Mouse (Mus musculus) adrenal gland, adult 2 months (tissue): ENCODE measurements around the gene Gm9833. TPM values are rescaled to one million over a fixed set of nuclear protein-coding genes. Genes with fewer than 3 reads are reported as not detected.
"Not testable (repeated sequence)": the region's sequence is repeated elsewhere in the genome, so short reads cannot be mapped to it uniquely, and the experiment has no call there.

Experiments
- DNase-seq: peaks from one replicate; pipeline ENCODE4 v3.0.0; 2021
- long read RNA-seq: library from polyadenylated mRNA; stranded (forward); transcript quantifications from one replicate; pipeline ENCODE4 v2.0.0, GENCODE M21; 2021
- polyA plus RNA-seq: library from polyadenylated mRNA; depleted of rRNA; stranded (reverse); fragments of >200 nt; gene quantifications from 2 replicates; pipeline ENCODE4 v1.2.3, GENCODE M21; 2012; rRNA removed
- total RNA-seq, 2 experiments: library from RNA; stranded (reverse); gene quantifications; 2 replicates each; pipeline ENCODE4 v1.2.3; 2021

Gene Gm9833
- total RNA-seq (1 to 10 TPM; 1.7 to 5.1 TPM), polyA plus RNA-seq (not detected in 2 replicates)
- long read RNA-seq: 0 reads

- not testable (repeated sequence) for DNase-seq
Observed at GRCm38 (mm10) chr3:10087994-10088393, at the start of gene Gm9833. Gene Gm9833, plus strand, starts transcription at chr3:10088110.

GRCm38 (mm10) chr3:10070070-10070469 lies 17.8 kb upstream of the Gm9833 start:
- no peak for DNase-seq

GRCm38 (mm10) chr3:10075826-10076225 lies 12.1 kb upstream of the Gm9833 start:
- no peak for DNase-seq

GRCm38 (mm10) chr3:10077096-10077841 lies 10.6 kb upstream of the Gm9833 start:
- peak; percentile 35 for DNase-seq

- DNase-seq: no peak
Observed at GRCm38 (mm10) chr3:10078113-10078512, 9.8 kb upstream of the Gm9833 start.

- no peak for DNase-seq
Observed at GRCm38 (mm10) chr3:10081336-10081735, 6.6 kb upstream of the Gm9833 start.

GRCm38 (mm10) chr3:10081911-10082541 lies 5.9 kb upstream of the Gm9833 start:
- DNase-seq: no peak

- no peak for DNase-seq
Observed at GRCm38 (mm10) chr3:10082545-10083062, 5.3 kb upstream of the Gm9833 start.

GRCm38 (mm10) chr3:10084102-10084501 lies 3.8 kb upstream of the Gm9833 start:
- no peak for DNase-seq

- peak; percentile 76 for DNase-seq
Observed at GRCm38 (mm10) chr3:10085396-10086119, 2.4 kb upstream of the Gm9833 start.

- no peak for DNase-seq
Observed at GRCm38 (mm10) chr3:10087511-10087910, 399 bp upstream of the Gm9833 start.

- DNase-seq: no peak
Observed at GRCm38 (mm10) chr3:10091616-10092140, 3.8 kb downstream of the Gm9833 start.

GRCm38 (mm10) chr3:10092499-10092898 lies 4.6 kb downstream of the Gm9833 start:
- peak; percentile 30 for DNase-seq

- DNase-seq: no peak
Observed at GRCm38 (mm10) chr3:10092914-10093313, 5.0 kb downstream of the Gm9833 start.

- no peak for DNase-seq
Observed at GRCm38 (mm10) chr3:10095076-10095622, 7.2 kb downstream of the Gm9833 start.

- no peak for DNase-seq
Observed at GRCm38 (mm10) chr3:10099756-10100155, 11.8 kb downstream of the Gm9833 start.

GRCm38 (mm10) chr3:10111570-10111969 lies 23.7 kb downstream of the Gm9833 start:
- DNase-seq: no peak

GRCm38 (mm10) chr3:10112196-10112595 lies 24.3 kb downstream of the Gm9833 start:
- DNase-seq: no peak

- DNase-seq: no peak
Observed at GRCm38 (mm10) chr3:10112660-10113059, 24.8 kb downstream of the Gm9833 start.

GRCm38 (mm10) chr3:10116531-10116930 lies 28.6 kb downstream of the Gm9833 start:
- DNase-seq: no peak

GRCm38 (mm10) chr3:10121232-10121631 lies 33.3 kb downstream of the Gm9833 start:
- DNase-seq: no peak
